Mouse (Mus musculus) spleen, adult 2 months (tissue): ENCODE measurements around the gene Actn1.

Experiments used
- CTCF ChIP-seq: fragments of 200-500 bp; IDR thresholded peaks from 2 replicates; pipeline ENCODE4 v1.5.1; 2011; ENCODE audit warnings: mild to moderate bottlenecking, inconsistent platforms; ENCODE audit not compliant: insufficient read depth, insufficient read length, insufficient replicate concordance; ENCODE audit errors: extremely low read depth
- POLR2A ChIP-seq: fragments of 200-500 bp; IDR thresholded peaks from 2 replicates; pipeline ENCODE4 v1.6.1; 2011; ENCODE audit warnings: low read depth, low read length, inconsistent platforms

- TF ChIP-seq CTCF (no peak), POLR2A (no peak)
Observed at GRCm38 (mm10) chr12:80222473-80222872, 37.7 kb downstream of the Actn1 start.
